Mouse (Mus musculus): ENCODE measurements around the gene Pcdh7. TPM values are rescaled to one million over a fixed set of nuclear protein-coding genes. Genes with fewer than 3 reads are reported as not detected.
"Not testable (repeated sequence)": the region's sequence is repeated elsewhere in the genome, so short reads cannot be mapped to it uniquely, and the experiment has no call there.

The Pcdh7 gene
- total RNA-seq (2014; rRNA removed), result 1.3 and 1.5 TPM in 2 replicates
- polyA plus RNA-seq (2012; rRNA removed), result 0.29 and 0.32 TPM in 2 replicates

DNA sequence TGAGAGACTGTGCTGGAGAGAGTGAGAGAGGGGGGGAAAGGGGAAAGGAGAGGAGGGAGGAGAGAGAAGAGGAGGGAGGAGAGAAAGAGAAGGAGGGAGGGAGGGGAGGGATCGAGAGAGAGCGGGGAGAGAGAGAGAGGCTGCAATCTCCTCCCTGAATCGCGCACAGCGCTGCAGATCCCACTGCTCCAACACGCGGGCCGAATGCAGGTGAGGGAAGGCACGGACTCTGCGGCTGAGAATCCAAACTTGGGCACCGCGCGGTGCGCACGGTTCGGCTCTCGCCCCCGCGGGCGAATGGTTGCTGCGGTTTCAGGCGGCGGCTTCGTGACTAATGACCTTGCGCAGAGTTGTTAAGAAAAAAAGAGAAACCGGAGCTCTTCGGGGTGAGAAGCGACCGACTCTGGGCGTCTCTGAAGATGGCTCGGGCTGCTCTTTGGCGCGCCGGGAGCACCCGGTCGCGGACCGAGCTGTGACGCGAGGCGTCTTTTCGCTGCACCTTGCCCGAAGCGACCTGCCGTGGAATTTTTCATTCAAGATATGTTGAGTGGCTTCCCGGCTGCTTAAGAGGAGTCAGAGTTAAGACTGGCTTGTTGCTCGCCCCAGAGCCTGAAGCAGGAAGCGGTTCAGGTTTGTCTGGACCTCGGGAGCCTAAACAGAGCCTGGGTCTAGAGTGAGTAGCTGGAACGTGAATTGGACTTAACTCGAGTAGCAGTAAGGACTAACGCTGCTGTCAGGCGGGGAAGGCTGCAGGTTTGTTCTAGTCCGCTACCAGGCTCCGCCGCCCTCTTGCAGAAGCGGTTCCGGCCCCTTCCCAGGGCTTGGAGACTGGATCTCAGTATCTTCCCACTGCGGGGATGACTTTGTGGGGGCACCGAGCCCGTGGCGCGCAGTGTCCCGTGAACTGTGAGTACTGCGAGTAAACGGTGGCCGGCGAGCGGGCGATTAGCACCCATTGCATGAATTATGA is at the start of gene Pcdh7:
Gene Pcdh7, plus strand, starts transcription at position 62 of the 970 bp plus-strand sequence.
- Histone ChIP-seq H3K79me2 (ENCODE audit: control insufficient read depth, insufficient read depth, low read length) (no peaks in the 10 kb centered on the region), H3K4me1 (ENCODE audit: control insufficient read depth, insufficient read depth, low read length) (peaks cover 9% of the 10 kb centered on the region), H3K27ac (replicated peaks; ENCODE audit: insufficient read depth, low read depth, low read length) (no peak within 1 kb of the TSS), H3K27me3 (ENCODE audit: control insufficient read depth, insufficient read depth, low read length) (peaks cover 36% of the 10 kb centered on the region), H3K36me3 (ENCODE audit: control insufficient read depth, insufficient read depth, low read length) (no peaks in the 10 kb centered on the region), H3K4me3 (ENCODE audit: insufficient read depth, low read depth, low read length) (peak within 1 kb of the TSS; percentile 58), H3K9ac (ENCODE audit: low read depth, low read length) (0 out of 2 replicates have a peak within 1 kb of the TSS, but pooled peaks have one; percentile 32)
- TF ChIP-seq POLR2A (IDR thresholded peaks at IDR 0.05; ENCODE audit: extremely low read depth, insufficient read depth, low read length) (no peak), CTCF (IDR thresholded peaks at IDR 0.05; ENCODE audit: low read depth, low read length) (no peak)
- no peak for DNase-seq (ENCODE audit: extremely low read depth, low read depth, low spot score)
- WGBS, result under 1% methylated on average over 70 of the region's 70 CpGs

DNA sequence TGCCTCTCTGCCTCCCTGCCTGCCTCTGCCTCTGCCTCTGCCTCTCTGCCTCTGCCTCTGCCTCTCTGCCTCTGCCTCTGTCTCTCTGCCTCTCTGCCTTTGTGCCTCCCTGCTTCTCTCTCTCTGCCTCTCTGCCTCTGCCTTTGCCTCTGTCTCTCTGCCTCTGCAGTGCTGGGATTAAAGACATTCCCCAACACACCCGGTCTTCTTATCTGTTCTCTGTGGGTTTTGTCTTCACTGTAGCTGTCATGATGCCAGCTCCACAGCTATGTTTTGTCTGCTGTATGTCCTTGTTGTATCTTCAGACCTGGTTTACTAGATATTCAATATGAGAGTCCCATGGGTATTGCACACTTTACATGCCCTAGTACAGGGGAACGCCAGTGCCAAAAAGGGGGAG is 40.8 kb upstream of the Pcdh7 start:
- WGBS, result 78% methylated on average over 2 of the region's 2 CpGs
- DNase-seq (ENCODE audit: extremely low read depth, low read depth, low spot score), result not testable (repeated sequence)

DNA sequence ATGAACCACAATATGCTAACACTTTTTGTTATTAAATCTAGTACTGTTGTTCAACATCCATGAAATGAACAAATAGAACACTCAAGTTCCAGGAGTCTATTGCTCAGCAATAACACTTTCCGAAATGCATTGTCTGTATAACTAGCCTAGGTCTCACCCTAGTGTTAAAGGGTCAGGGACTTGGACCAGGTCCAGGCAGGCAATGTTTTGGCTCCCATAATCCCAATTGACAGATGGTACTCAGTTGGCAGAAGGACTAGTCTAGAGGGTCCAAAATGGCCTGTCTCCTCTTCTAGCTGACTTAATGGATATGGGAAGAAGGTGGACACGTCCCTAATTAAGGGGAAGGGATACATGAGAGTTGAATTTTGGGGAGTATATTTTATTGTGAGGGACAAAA is 9.4 kb upstream of the Pcdh7 start:
- Histone ChIP-seq H3K4me1 (ENCODE audit: control insufficient read depth, insufficient read depth, low read length) (no peaks in the 10 kb centered on the region), H3K36me3 (ENCODE audit: control insufficient read depth, insufficient read depth, low read length) (no peaks in the 10 kb centered on the region), H3K9ac (ENCODE audit: low read depth, low read length) (no peak overlapping the region), H3K27ac (replicated peaks; ENCODE audit: insufficient read depth, low read depth, low read length) (no peak overlapping the region), H3K4me3 (ENCODE audit: insufficient read depth, low read depth, low read length) (no peak overlapping the region), H3K79me2 (ENCODE audit: control insufficient read depth, insufficient read depth, low read length) (no peaks in the 10 kb centered on the region), H3K27me3 (ENCODE audit: control insufficient read depth, insufficient read depth, low read length) (no peaks in the 10 kb centered on the region)
- DNase-seq (ENCODE audit: extremely low read depth, low read depth, low spot score), result no peak
- no peak for TF ChIP-seq CTCF (IDR thresholded peaks at IDR 0.05; ENCODE audit: low read depth, low read length)
- no peak for TF ChIP-seq POLR2A (IDR thresholded peaks at IDR 0.05; ENCODE audit: extremely low read depth, insufficient read depth, low read length)
- 75% methylated on average over 2 of the region's 2 CpGs for WGBS

More for the DNA sequence above, 40.8 kb upstream of the Pcdh7 start:
- not testable (repeated sequence) for H3K4me3 ChIP-seq (ENCODE audit: insufficient read depth, low read depth, low read length); H3K9ac ChIP-seq (ENCODE audit: low read depth, low read length); H3K4me1 ChIP-seq (ENCODE audit: control insufficient read depth, insufficient read depth, low read length); H3K27ac ChIP-seq (replicated peaks; ENCODE audit: insufficient read depth, low read depth, low read length); H3K36me3 ChIP-seq (ENCODE audit: control insufficient read depth, insufficient read depth, low read length); H3K79me2 ChIP-seq (ENCODE audit: control insufficient read depth, insufficient read depth, low read length); H3K27me3 ChIP-seq (ENCODE audit: control insufficient read depth, insufficient read depth, low read length)

DNA sequence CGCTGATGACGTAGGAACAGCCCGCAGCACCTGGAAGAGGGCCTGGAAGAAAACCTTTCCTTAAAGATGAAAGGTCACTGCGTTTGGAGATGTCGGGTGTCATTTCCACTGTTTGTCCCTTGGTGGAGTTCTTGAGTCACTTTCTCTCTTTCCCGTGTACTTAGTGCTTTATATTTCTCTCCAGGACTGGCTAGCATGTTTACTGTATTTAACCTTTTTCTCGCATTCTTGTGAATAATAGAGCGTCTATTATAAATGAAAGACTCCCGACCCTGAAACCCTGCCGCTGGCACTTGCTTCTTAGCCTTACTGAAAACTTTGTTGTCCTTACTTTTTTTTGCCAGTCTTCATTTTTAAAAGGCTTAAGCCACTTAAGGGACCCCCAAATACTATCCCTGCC is 3.8 kb upstream of the Pcdh7 start:
- under 1% methylated on average over 10 of the region's 10 CpGs for WGBS
- peak; percentile 14 for DNase-seq (ENCODE audit: extremely low read depth, low read depth, low spot score)
- Histone ChIP-seq H3K27me3 (ENCODE audit: control insufficient read depth, insufficient read depth, low read length) (peaks cover 12% of the 10 kb centered on the region), H3K36me3 (ENCODE audit: control insufficient read depth, insufficient read depth, low read length) (no peaks in the 10 kb centered on the region), H3K4me3 (ENCODE audit: insufficient read depth, low read depth, low read length) (no peak overlapping the region), H3K79me2 (ENCODE audit: control insufficient read depth, insufficient read depth, low read length) (no peaks in the 10 kb centered on the region), H3K27ac (replicated peaks; ENCODE audit: insufficient read depth, low read depth, low read length) (no peak overlapping the region), H3K9ac (ENCODE audit: low read depth, low read length) (no peak overlapping the region), H3K4me1 (ENCODE audit: control insufficient read depth, insufficient read depth, low read length) (peaks cover 6% of the 10 kb centered on the region)
- no peak for TF ChIP-seq POLR2A (IDR thresholded peaks at IDR 0.05; ENCODE audit: extremely low read depth, insufficient read depth, low read length)
- TF ChIP-seq CTCF (IDR thresholded peaks at IDR 0.05; ENCODE audit: low read depth, low read length), result no peak

DNA sequence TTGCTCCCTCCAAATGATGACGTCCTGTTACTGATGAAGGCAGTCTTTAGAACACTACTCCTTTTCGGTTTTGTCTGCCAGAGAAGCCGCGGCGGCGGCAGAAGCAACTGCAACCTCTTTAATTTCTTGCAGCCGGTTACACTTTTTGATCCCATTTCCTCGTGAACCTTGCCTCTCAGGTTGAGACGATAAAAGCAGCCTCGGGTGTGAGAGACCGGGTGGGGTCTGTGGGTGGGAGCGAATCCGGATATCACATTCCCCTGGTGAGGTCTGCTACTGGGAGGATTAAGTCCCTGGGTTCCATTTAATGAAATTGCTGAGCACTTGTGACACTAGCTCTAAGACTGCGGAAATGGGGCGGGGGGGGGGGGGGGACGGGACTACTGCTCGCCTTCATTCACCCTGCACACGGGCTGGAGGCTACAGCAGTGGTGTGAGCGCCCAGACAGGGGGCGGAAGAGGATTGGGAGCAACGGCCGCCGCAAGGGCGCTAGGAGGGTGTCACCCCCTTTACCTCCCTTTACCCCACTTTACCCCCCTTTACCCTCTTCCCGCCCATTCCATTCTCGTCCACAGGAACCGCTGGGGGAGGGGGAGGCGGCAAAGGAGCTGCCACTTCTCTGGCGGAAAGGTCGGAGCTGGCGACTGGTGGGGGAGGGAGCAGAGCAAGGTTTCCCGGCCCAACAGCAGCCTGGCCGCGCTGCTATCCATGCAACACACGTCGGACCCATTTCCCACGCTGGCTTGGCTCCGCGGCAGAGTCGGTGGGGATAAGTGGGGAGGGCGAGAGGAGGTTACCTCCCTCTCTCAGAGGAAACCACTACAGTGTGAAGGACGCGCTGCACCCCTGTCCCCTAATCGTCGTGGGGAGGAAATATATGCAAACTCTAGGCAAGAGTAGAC is 2.9 kb upstream of the Pcdh7 start:
- Histone ChIP-seq H3K36me3 (ENCODE audit: control insufficient read depth, insufficient read depth, low read length) (no peaks in the 10 kb centered on the region), H3K4me1 (ENCODE audit: control insufficient read depth, insufficient read depth, low read length) (peaks cover 9% of the 10 kb centered on the region), H3K79me2 (ENCODE audit: control insufficient read depth, insufficient read depth, low read length) (no peaks in the 10 kb centered on the region), H3K4me3 (ENCODE audit: insufficient read depth, low read depth, low read length) (peak overlapping the region; percentile 42), H3K27me3 (ENCODE audit: control insufficient read depth, insufficient read depth, low read length) (peaks cover 20% of the 10 kb centered on the region), H3K9ac (ENCODE audit: low read depth, low read length) (no peak overlapping the region; the same call in 1 of the 2 replicates), H3K27ac (replicated peaks; ENCODE audit: insufficient read depth, low read depth, low read length) (no peak overlapping the region; the same call in 1 of the 2 replicates)
- WGBS, result under 1% methylated on average over 45 of the region's 45 CpGs
- TF ChIP-seq CTCF (IDR thresholded peaks at IDR 0.05; ENCODE audit: low read depth, low read length), result peak; percentile 23; the same call in 1 of the 2 replicates
- TF ChIP-seq POLR2A (IDR thresholded peaks at IDR 0.05; ENCODE audit: extremely low read depth, insufficient read depth, low read length), result no peak
- no peak for DNase-seq (ENCODE audit: extremely low read depth, low read depth, low spot score)

Data from liver, adult 2 months (tissue).